Mouse (Mus musculus): ENCODE data around the gene Gm7544.
"Not testable (repeated sequence)": the region's sequence is repeated elsewhere in the genome, so short reads cannot be mapped to it uniquely, and the experiment has no call there.

The Gm7544 gene

GRCm38 (mm10) chr1:82913434-82913833 is 42.4 kb downstream of the Gm7544 start:
- not testable (repeated sequence) for DNase-seq (ENCODE audit: low spot score)

GRCm38 (mm10) chr1:82913025-82913424 is 42.8 kb downstream of the Gm7544 start, which contains the start of gene A030005L19Rik:
A030005L19Rik (plus strand) TSS chr1:82913325.
- no peak for DNase-seq (ENCODE audit: low spot score)

GRCm38 (mm10) chr1:82905886-82906285 is 49.9 kb downstream of the Gm7544 start:
- DNase-seq (ENCODE audit: low spot score): no peak

Measured in testis, postnatal 10 days (tissue).